Comparison of ENCODE assay signal across 8 mouse cellular contexts in the genomic region with DNA sequence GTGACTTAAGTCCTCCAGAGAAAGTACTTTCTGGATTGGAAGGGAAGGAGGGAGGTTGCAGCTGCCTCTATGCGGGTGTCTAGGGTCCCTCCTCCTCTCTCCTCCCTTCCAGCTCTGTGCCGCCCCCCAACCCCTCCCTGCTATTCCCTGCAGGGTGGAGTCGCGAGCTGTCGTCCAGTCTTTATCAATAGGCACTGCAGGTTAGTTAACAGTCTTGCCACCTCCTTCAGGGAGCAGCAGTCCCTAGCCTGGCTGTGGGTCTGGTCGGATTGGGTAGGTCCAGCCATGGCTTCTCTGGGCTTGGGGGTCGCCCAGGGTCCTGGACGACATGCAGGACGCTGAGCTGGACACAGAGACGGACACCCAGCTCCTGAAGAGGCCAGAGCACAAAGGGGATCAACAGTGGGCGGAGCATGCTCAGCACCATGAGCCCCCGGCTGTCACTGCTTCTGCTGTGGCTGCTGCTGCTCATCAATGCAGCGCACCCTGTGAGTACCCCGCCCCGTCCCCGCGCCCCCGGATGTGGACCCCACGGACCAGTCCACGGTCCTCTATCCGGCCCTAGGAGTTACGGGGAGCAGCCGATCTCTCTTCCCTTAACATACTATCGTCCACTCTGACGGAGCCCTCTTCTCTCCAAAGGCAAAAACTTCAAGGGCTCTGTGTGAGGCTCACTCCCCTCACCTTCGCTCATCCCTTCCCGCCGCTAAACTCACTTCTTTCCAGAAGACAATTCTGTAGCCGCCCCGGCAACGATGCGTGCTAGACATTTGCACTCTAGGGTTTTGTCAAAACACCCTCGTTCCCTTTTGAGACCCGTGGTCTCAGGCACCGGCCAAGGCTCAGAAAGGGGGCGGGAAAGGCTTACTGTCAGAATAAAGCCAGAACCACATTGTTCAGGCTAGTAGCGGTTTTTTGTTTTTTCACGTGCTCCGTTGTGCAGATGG. TPM values are rescaled to one million over a fixed set of nuclear protein-coding genes. Genes with fewer than 3 reads are reported as not detected.
A peak's percentile ranks its signal among the peaks of the same experiment; 100 is the strongest.
DNase-seq lines count a peak whose midpoint lies in the region; ATAC-seq and TF ChIP-seq lines count a peak whose summit lies in the region.

A gene (plus strand): TSS at position 51 of the 947 bp plus-strand sequence.

- peaks cover 57% of the 10 kb centered on the region for H3K27me3 ChIP-seq in embryonic facial prominence, embryonic 10.5 days (replicated peaks; ENCODE audit: low read depth, poor library complexity, severe bottlenecking)
- peaks cover 6% of the 10 kb centered on the region; the same call in 1 of the 2 replicates for H3K27me3 ChIP-seq in intestine, embryonic 16.5 days (replicated peaks; ENCODE audit: control insufficient read depth, insufficient read depth, low read length)
- peaks cover 44% of the 10 kb centered on the region for H3K27me3 ChIP-seq in neural tube, embryonic 13.5 days

- H3K4me1 ChIP-seq in embryonic facial prominence, embryonic 10.5 days = peaks cover 14% of the 10 kb centered on the region
- H3K4me1 ChIP-seq in intestine, embryonic 16.5 days (ENCODE audit: control insufficient read depth, insufficient read depth, low read length) = peaks cover 6% of the 10 kb centered on the region
- H3K4me1 ChIP-seq in neural tube, embryonic 13.5 days (replicated peaks) = peaks cover 20% of the 10 kb centered on the region

- no peak for TF ChIP-seq CTCF in layer of hippocampus, adult 2 months (conservative IDR thresholded peaks at IDR 0.05)

- peak within 1 kb of the TSS; percentile 23; the same call in 1 of the 2 replicates for H3K27ac ChIP-seq in layer of hippocampus, adult 2 months
- peak within 1 kb of the TSS; percentile 61 for H3K27ac ChIP-seq in embryonic facial prominence, embryonic 10.5 days (replicated peaks)
- H3K27ac ChIP-seq in intestine, embryonic 16.5 days (ENCODE audit: low read length) = no peak within 1 kb of the TSS
- H3K27ac ChIP-seq in neural tube, embryonic 13.5 days (replicated peaks) = no peak within 1 kb of the TSS

- H3K9me3 ChIP-seq in embryonic facial prominence, embryonic 10.5 days = no peaks in the 10 kb centered on the region
- H3K9me3 ChIP-seq in intestine, embryonic 16.5 days (ENCODE audit: control insufficient read depth, low read length) = no peaks in the 10 kb centered on the region
- no peaks in the 10 kb centered on the region for H3K9me3 ChIP-seq in neural tube, embryonic 13.5 days

- H3K36me3 ChIP-seq in embryonic facial prominence, embryonic 10.5 days (replicated peaks) = no peaks in the 10 kb centered on the region
- H3K36me3 ChIP-seq in intestine, embryonic 16.5 days (ENCODE audit: control insufficient read depth, insufficient read depth, low read length) = no peaks in the 10 kb centered on the region
- no peaks in the 10 kb centered on the region for H3K36me3 ChIP-seq in neural tube, embryonic 13.5 days

- H3K4me3 ChIP-seq in layer of hippocampus, adult 2 months = peak within 1 kb of the TSS; percentile 47
- H3K4me3 ChIP-seq in embryonic facial prominence, embryonic 10.5 days = peak within 1 kb of the TSS; percentile 64
- peak within 1 kb of the TSS; percentile 38 for H3K4me3 ChIP-seq in intestine, embryonic 16.5 days (ENCODE audit: low read length)
- peak within 1 kb of the TSS; percentile 45 for H3K4me3 ChIP-seq in neural tube, embryonic 13.5 days

- peak within 1 kb of the TSS; percentile 50 for H3K9ac ChIP-seq in intestine, embryonic 16.5 days (ENCODE audit: low read depth, low read length)
- peak within 1 kb of the TSS; percentile 69 for H3K9ac ChIP-seq in neural tube, embryonic 13.5 days

- WGBS in embryonic facial prominence, embryonic 10.5 days = under 1% methylated on average over 39 of the region's 39 CpGs
- WGBS in intestine, embryonic 16.5 days = 2% methylated on average over 39 of the region's 39 CpGs
- WGBS in neural tube, embryonic 13.5 days = 1% methylated on average over 39 of the region's 39 CpGs

- H3K4me2 ChIP-seq in intestine, embryonic 16.5 days (ENCODE audit: low read depth, low read length) = peak within 1 kb of the TSS; percentile 65
- H3K4me2 ChIP-seq in neural tube, embryonic 13.5 days = peak within 1 kb of the TSS; percentile 81

- peak; percentile 69 for ATAC-seq in intestine, embryonic 16.5 days
- peak; percentile 80 for ATAC-seq in neural tube, embryonic 13.5 days (ENCODE audit: low read depth)

- no peak for DNase-seq in layer of hippocampus, adult 2 months (ENCODE audit: low spot score in 2 of 2)
- DNase-seq in layer of hippocampus, postnatal 25 days (ENCODE audit: extremely low spot score in 1 of 2, low spot score in 1 of 2) = no peak
- DNase-seq in embryonic facial prominence, embryonic 10.5 days (ENCODE audit: low spot score) = peak; percentile 63
- DNase-seq in lung, postnatal 36 days = no peak
- DNase-seq in adipocyte (ENCODE audit: low spot score) = no peak
- DNase-seq in urinary bladder, postnatal 4 days (ENCODE audit: low spot score in 2 of 2) = no peak

RNA-seq across cellular contexts. Expression of the gene that starts here (rescaled TPM):
- total RNA-seq in layer of hippocampus, adult 2 months (2021) = 1 to 10 TPM; 1.0 to 1.8 TPM
- total RNA-seq in layer of hippocampus, postnatal 25 days (2021) = 1 to 10 TPM; 1.0 to 1.7 TPM
- 0.16 and 0.24 TPM in 2 replicates for polyA plus RNA-seq in embryonic facial prominence, embryonic 10.5 days (2016; fragmentation: Nextera tagmentation; extraction: Ambion mirVana)
- 0.51 and 0.88 TPM in 2 replicates for polyA plus RNA-seq in intestine, embryonic 16.5 days (2015; fragmentation: Nextera tagmentation; extraction: Ambion mirVana)
- 0.58 and 0.61 TPM in 2 replicates for polyA plus RNA-seq in neural tube, embryonic 13.5 days (2015; fragmentation: Nextera tagmentation; extraction: Ambion mirVana)

Comparison
In these comparisons a context has a peak if more than half of its experiments do, and no peak if none do; other contexts are left out.
1. Peak in DNase-seq, H3K4me3 ChIP-seq and H3K27ac ChIP-seq in embryonic facial prominence, embryonic 10.5 days; RNA of the gene not detected or under 1 TPM.
2. Peak in ATAC-seq, H3K4me3 ChIP-seq, H3K9ac ChIP-seq and H3K4me2 ChIP-seq in intestine, embryonic 16.5 days; RNA of the gene not detected or under 1 TPM.
3. Peak in ATAC-seq, H3K4me3 ChIP-seq, H3K9ac ChIP-seq and H3K4me2 ChIP-seq in neural tube, embryonic 13.5 days; RNA of the gene not detected or under 1 TPM.